Mouse (Mus musculus) olfactory bulb, adult 2 months (tissue): ENCODE data around the gene Tipin.

Experiments used
- CTCF ChIP-seq: fragments of 200-500 bp; IDR thresholded peaks from 2 replicates; pipeline ENCODE4 v1.5.1; 2012; ENCODE audit warnings: low read depth, mild to moderate bottlenecking, low read length, moderate library complexity; ENCODE audit not compliant: insufficient read depth
- POLR2A ChIP-seq: fragments of 200-500 bp; IDR thresholded peaks from 2 replicates; pipeline ENCODE4 v1.6.1; 2012; ENCODE audit warnings: mild to moderate bottlenecking, low read depth, low read length, moderate library complexity; ENCODE audit not compliant: insufficient read depth

- TF ChIP-seq CTCF (no peak), POLR2A (no peak)
Measured at GRCm38 (mm10) chr9:64277706-64278105, 3.7 kb upstream of the Tipin start.
